Mouse (Mus musculus) lung, embryonic 15.5 days (tissue): ENCODE data around the gene Rtp1. TPM values are rescaled to one million over a fixed set of nuclear protein-coding genes. Genes with fewer than 3 reads are reported as not detected.

Experiments
- polyA plus RNA-seq: library from polyadenylated mRNA; unstranded; fragments of >200 nt; fragmentation: Nextera tagmentation; extraction: Ambion mirVana; gene quantifications from 2 replicates; pipeline ENCODE4 v1.2.1, GENCODE M21; 2015

The Rtp1 gene
- polyA plus RNA-seq, 1 experiment from 2014 or later = not detected

Other genes with a start within 250 kb of the Rtp1 start
- gene St6gal1, start 204.4 kb upstream of the Rtp1 start, polyA plus RNA-seq = 48.0 and 52.7 TPM in 2 replicates
- 10.1 and 10.4 TPM in 2 replicates for gene Rtp4, start 91.2 kb downstream of the Rtp1 start, polyA plus RNA-seq
- 2.8 and 3.6 TPM in 2 replicates for gene Masp1, start 91.7 kb downstream of the Rtp1 start, polyA plus RNA-seq